Mouse (Mus musculus): ENCODE data around the gene Rnf180. TPM values are rescaled to one million over a fixed set of nuclear protein-coding genes. Genes with fewer than 3 reads are reported as not detected.

The Rnf180 gene
- 1.2 and 1.3 TPM in 2 replicates for polyA plus RNA-seq (2015; fragmentation: Nextera tagmentation; extraction: Ambion mirVana)

GRCm38 (mm10) chr13:105294715-105295114 is at the start of gene Rnf180:
Gene Rnf180, minus strand, starts transcription at chr13:105294815.

GRCm38 (mm10) chr13:105081862-105082261 is 212.8 kb downstream of the Rnf180 start, which contains the start of gene 4933425L06Rik:
Gene 4933425L06Rik, plus strand, starts transcription at chr13:105082122.

Other genes with a start within 250 kb of the Rnf180 start
- gene Rgs7bp, start 239.9 kb downstream of the Rnf180 start, polyA plus RNA-seq (2015; fragmentation: Nextera tagmentation; extraction: Ambion mirVana): 6.0 and 6.5 TPM in 2 replicates
- gene 4933425L06Rik, start 212.7 kb downstream of the Rnf180 start, polyA plus RNA-seq (2015; fragmentation: Nextera tagmentation; extraction: Ambion mirVana): not detected in 2 replicates
- not detected in 2 replicates for gene Htr1a, start 148.8 kb upstream of the Rnf180 start, polyA plus RNA-seq (2015; fragmentation: Nextera tagmentation; extraction: Ambion mirVana)